ENCODE assay signal across 20 mouse cellular contexts in the genomic region with DNA sequence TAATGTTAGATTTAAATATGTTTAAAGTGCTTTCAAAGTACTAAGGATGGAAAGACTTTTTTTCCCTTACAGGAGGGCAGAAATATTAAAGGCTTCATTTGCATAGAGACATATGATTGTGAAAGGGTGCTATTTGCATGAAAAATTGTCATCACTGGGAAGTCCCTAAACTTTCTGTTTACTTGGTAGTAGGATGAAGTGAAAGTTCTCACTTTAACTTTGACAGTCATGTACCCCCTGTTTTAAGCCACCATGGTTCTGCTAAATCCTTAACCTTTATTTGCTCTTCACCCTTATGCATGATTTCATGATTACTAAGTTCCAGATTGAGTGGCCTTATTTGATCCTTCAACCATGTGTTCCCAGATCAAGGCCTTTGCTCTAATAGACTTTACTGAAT.
DNase-seq lines count a peak whose midpoint lies in the region; ATAC-seq and TF ChIP-seq lines count a peak whose summit lies in the region.
"Had no signal": no experiment of that assay in that cellular context is flagged by ENCODE, and none has a peak within 500 bp of the region (broad histone marks: within the 10 kb centered on the region; RNA-seq: fewer than 3 reads in every experiment).

No protein-coding gene starts in this region.

- no peaks in the 10 kb centered on the region for H3K36me3 ChIP-seq in CH12.LX (replicated peaks in 1 of 2; ENCODE audit: control insufficient read depth in 1 of 2, insufficient read depth in 1 of 2, low read length in 1 of 2)
- H3K36me3 ChIP-seq: embryonic facial prominence, embryonic 12.5 days; forebrain, embryonic 15.5 days; heart, embryonic 15.5 days; hindbrain, embryonic 13.5 days had no signal

- TF ChIP-seq POLR2A in CH12.LX (IDR thresholded peaks at IDR 0.05; ENCODE audit: low read depth, low read length) = no peak

- peaks cover 0 to 18% of the 10 kb centered on the region in 2 experiments; a peak in 1 of 4 replicates for H3K4me1 ChIP-seq in CH12.LX (ENCODE audit: control insufficient read depth in 1 of 2, insufficient read depth in 2 of 2)
- H3K4me1 ChIP-seq: embryonic facial prominence, embryonic 12.5 days; forebrain, embryonic 15.5 days; heart, embryonic 15.5 days; hindbrain, embryonic 13.5 days had no signal

- no peak for TF ChIP-seq CTCF in CH12.LX (conservative IDR thresholded peaks at IDR 0.05 in 1 of 2, IDR thresholded peaks at IDR 0.05 in 1 of 2; ENCODE audit: low read depth in 2 of 2, low read length in 2 of 2)

- in situ Hi-C loops in CH12.LX (cut with MboI; ENCODE audit: low pct_ligation_motif_present, low pct_unique_long_range_greater_than_20kb, low sequenced_read_pairs) = no loop called here

- no peak overlapping the region for H3K9ac ChIP-seq in CH12.LX (ENCODE audit: insufficient read depth, low read depth)
- H3K9ac ChIP-seq: embryonic facial prominence, embryonic 12.5 days; forebrain, embryonic 15.5 days; heart, embryonic 15.5 days; hindbrain, embryonic 13.5 days had no signal

- TF ChIP-seq EP300 in CH12.LX (IDR thresholded peaks at IDR 0.05; ENCODE audit: low read length) = peak; percentile 37; the same call in 1 of the 2 replicates

- H3K4me3 ChIP-seq in CH12.LX (replicated peaks in 1 of 3; ENCODE audit: low read depth in 2 of 3, low read length in 2 of 3, poor library complexity in 1 of 3) = no peak overlapping the region
- H3K4me3 ChIP-seq: embryonic facial prominence, embryonic 12.5 days; forebrain, embryonic 15.5 days; heart, adult 2 months; heart, embryonic 15.5 days; hindbrain, embryonic 13.5 days had no signal

- H3K79me2 ChIP-seq in CH12.LX (replicated peaks; ENCODE audit: control insufficient read depth, extremely low read depth, insufficient read depth, poor library complexity, severe bottlenecking) = no peaks in the 10 kb centered on the region

- dilution Hi-C loops in CH12.LX (cut with MboI; ENCODE audit: extremely low pct_ligation_motif_present, extremely low pct_unique_long_range_greater_than_20kb, low sequenced_read_pairs) = no loop called here

- TF ChIP-seq RAD21 in CH12.LX (IDR thresholded peaks at IDR 0.05; ENCODE audit: low read depth, low read length) = no peak

- H3K4me2 ChIP-seq in CH12.LX (ENCODE audit: insufficient read depth, low read depth, poor library complexity, severe bottlenecking) = no peak overlapping the region
- H3K4me2 ChIP-seq: embryonic facial prominence, embryonic 12.5 days; forebrain, embryonic 15.5 days; heart, embryonic 11.5 days; heart, embryonic 15.5 days; hindbrain, embryonic 13.5 days had no signal

- H3K27ac ChIP-seq in CH12.LX (ENCODE audit: insufficient read depth, low read depth) = no peak overlapping the region
- H3K27ac ChIP-seq: embryonic facial prominence, embryonic 12.5 days; forebrain, embryonic 15.5 days; heart, adult 2 months; heart, embryonic 15.5 days; hindbrain, embryonic 13.5 days had no signal

- peak; percentile 45; the same call in 1 of the 2 replicates for ATAC-seq in megakaryocyte, adult 5-6 weeks (ENCODE audit: poor library complexity, severe bottlenecking)
- ATAC-seq: forebrain, embryonic 15.5 days had no signal

- H3K9me3 ChIP-seq in CH12.LX (replicated peaks; ENCODE audit: low read length) = no peaks in the 10 kb centered on the region
- H3K9me3 ChIP-seq: embryonic facial prominence, embryonic 12.5 days; forebrain, embryonic 15.5 days; heart, embryonic 15.5 days; hindbrain, embryonic 13.5 days had no signal

- no peaks in the 10 kb centered on the region for H3K27me3 ChIP-seq in CH12.LX (replicated peaks)
- H3K27me3 ChIP-seq: forebrain, embryonic 15.5 days; heart, embryonic 15.5 days had no signal

- DNase-seq in A20 (ENCODE audit: low read depth, low spot score) (peak; percentile 69), CH12.LX (ENCODE audit: extremely low read depth) (peak; percentile 35)
- peak; percentile 18 to 26 for DNase-seq in B cell, adult 2 months
- no peak for DNase-seq in ovary, postnatal 36 days (ENCODE audit: low spot score)
- no peak for DNase-seq in heart, adult 11 months
- no peak for DNase-seq in urinary bladder, postnatal 14 days (ENCODE audit: low spot score)
- DNase-seq in lung, postnatal 10 days = no peak
- DNase-seq: adrenal gland, postnatal 14 days; cerebellum, adult 11-12 months; cerebellum, adult 9-10 months; cerebellum, postnatal 25 days; gastrocnemius, postnatal 36 days; heart, adult 2 months; heart, postnatal 14 days had no signal

TF ChIP-seq in CH12.LX, 34 proteins besides CTCF, POLR2A, EP300 and RAD21:
- TF ChIP-seq ETS1 (conservative IDR thresholded peaks at IDR 0.05; ENCODE audit: low read depth, low read length) (peak; percentile 58; the same call in 1 of the 2 replicates), SIN3A (IDR thresholded peaks at IDR 0.05; ENCODE audit: low read length) (no peak)

Comparison
In these comparisons a context has a peak if more than half of its experiments do, and no peak if none do; other contexts are left out.
1. DNase-seq: peak in A20 (single experiment), B cell, adult 2 months (2 of 2) and CH12.LX (single experiment); none in ovary, postnatal 36 days (single experiment), heart, adult 11 months (single experiment), urinary bladder, postnatal 14 days (single experiment) and lung, postnatal 10 days (single experiment).